Mouse (Mus musculus): ENCODE measurements around the gene Zc3h7b.

GRCm38 (mm10) chr15:81759542-81759941 lies 14.7 kb downstream of the Zc3h7b start:
- no peak for TF ChIP-seq CTCF (IDR thresholded peaks at IDR 0.05; ENCODE audit: borderline replicate concordance, insufficient read depth, low read depth, low read length)
- TF ChIP-seq POLR2A (IDR thresholded peaks at IDR 0.05; ENCODE audit: borderline replicate concordance, insufficient read depth, low read length) = no peak

Measured in cerebellum, adult 2 months (tissue).